Mouse (Mus musculus) 3134 (cell line): Measurements from ENCODE around the gene Tcp10c.
"Not testable (repeated sequence)": the region's sequence is repeated elsewhere in the genome, so short reads cannot be mapped to it uniquely, and the experiment has no call there.

ENCODE experiments used
- DNase-seq: peaks from one replicate; pipeline ENCODE4 v3.0.0-alpha.2; 2011; ENCODE audit warnings: low spot score; ENCODE audit not compliant: insufficient read length; ENCODE audit errors: extremely low read depth

The Tcp10c gene

DNA sequence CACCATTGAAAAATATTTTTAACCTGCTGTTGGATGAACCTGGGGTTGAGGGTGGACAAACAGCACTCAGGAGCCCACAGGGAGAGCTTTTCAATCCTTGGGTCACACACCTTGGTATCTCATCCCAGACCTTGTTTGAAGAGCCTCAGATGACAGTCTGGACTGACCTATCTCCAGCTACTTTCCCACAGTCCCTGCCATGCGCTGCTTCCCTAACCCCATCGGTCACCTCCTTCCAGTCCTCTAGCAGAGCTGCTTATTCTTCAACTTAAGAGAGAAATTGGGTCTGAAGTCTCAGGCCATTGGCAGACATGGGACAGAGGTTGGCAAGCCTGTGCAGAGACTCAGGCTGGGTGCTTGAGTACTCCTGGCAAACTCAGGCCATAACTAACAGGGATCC lies 26.9 kb downstream of the Tcp10c start:
- not testable (repeated sequence) for DNase-seq

DNA sequence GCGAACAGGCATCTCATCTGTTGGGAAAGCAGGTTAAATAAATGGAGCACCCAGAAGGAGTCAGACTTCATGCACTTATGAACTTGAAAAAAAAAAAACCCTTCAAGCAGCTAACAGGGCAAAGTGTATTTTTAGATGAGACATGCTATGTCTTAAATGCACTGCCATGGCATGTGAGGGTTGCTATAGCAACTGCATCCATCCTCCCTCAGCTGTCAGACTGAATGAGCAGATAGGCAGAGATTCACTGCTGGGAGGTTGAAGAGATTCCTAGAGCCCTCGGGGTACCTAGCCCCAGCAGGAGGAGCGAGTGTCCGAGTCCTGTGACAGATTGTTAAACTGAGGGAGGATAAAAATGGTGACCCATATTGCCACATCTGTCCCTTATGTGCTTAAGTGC lies 36.6 kb downstream of the Tcp10c start:
- DNase-seq: not testable (repeated sequence)

DNA sequence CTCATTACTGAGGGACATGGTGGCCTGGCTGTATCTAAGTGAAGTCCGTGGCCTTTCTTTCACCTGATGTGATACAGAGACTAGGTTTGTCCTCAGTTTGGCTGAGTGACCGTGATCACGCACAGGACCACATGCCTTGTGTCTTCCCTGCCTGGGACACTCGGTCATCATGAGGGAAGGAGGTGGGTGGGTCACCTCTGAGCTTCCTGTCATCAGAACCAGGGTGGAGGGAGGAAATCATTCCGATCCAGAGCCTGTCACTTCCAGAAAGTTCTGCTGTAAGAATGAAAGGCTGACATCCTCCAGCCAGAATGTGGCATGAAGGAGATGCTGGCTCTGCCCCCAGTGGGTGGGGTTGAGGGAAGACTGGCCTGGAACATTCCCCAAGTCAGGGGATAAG lies 45.6 kb downstream of the Tcp10c start:
- not testable (repeated sequence) for DNase-seq

DNA sequence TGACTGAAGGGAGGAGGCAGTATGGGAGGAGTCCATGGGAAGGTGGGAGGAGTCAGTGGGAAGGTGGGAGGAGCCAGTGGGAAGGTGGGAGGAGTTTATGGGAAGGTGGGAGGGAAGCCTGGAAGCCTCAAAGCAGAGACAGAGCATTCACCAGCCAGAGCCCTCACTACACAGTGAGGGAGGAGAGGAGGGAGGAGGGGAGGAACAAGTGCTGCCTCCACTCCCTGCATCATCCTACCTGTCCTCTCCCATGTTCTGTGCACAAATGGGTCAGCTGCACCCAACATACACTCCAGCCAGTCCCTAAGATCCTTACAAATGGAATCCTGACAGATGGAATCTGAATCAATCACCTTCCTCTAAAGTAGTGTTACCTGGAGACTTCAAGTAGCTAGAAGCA lies 47.7 kb downstream of the Tcp10c start:
- DNase-seq: not testable (repeated sequence)

DNA sequence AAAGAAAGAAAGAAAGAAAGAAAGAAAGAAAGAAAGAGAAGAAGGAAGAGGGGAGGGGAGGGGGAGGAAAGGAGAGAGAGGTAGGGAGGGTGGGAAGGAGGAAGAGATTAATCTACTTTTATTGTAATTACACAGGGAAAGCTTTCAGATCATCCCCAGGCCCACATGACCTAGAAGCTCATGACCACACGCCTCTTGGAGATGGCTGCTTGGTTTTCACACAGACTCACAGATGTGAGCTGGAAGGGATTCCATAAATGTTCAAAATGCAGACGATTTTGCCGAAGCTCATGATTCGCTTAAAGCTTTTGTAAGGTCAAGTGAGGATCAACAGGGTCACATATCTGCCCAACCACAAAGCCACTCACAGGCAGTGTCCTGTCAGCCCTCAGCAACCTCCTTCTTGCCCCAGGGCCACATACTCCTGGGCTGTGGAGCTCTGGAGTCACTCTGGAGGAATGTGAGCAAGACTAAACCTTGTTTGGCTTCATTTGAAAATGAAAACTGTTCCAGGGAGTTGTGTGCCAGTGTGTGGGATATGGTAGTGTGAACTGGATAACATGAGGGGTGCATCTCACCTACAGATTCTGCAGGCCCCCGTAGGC lies 49.3 kb downstream of the Tcp10c start:
- not testable (repeated sequence) for DNase-seq

DNA sequence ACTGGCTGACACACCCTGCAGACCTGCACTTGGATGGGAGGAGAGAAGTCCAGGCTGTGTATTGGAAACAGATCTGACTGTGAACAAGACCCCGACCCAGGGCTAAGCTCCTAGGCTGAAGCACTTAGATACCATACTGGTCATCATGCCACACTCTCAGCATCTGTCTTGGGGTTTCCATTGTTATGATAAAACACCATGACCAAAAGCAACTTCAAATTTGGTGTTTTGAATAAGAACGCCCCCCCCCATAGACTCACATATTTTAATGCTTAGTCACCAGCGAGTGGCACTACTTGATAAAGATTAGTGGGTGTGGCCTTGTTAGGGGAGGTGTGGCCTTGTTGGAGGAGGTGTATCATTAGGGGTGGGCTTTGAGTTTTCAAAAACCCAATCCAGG lies 51.7 kb downstream of the Tcp10c start:
- DNase-seq: not testable (repeated sequence)

DNA sequence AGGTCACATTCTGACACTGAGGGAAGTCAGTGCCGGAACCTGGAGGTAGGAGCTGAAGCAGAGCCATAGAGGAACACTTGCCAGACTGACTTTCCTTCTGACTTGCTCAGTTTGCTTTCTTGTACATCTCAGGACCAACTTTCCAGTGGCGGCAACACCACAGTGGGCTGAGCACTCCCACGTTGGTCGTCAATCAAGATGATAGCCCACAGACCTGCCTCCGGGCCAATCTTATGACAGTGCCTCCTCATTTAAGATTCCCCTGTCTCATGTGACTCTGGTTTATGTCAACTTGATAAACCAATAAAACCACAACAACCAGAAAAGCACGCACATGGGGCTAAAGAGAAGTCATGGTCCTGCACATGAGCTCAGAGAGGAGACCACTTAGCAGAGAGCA lies 52.3 kb downstream of the Tcp10c start:
- not testable (repeated sequence) for DNase-seq

DNA sequence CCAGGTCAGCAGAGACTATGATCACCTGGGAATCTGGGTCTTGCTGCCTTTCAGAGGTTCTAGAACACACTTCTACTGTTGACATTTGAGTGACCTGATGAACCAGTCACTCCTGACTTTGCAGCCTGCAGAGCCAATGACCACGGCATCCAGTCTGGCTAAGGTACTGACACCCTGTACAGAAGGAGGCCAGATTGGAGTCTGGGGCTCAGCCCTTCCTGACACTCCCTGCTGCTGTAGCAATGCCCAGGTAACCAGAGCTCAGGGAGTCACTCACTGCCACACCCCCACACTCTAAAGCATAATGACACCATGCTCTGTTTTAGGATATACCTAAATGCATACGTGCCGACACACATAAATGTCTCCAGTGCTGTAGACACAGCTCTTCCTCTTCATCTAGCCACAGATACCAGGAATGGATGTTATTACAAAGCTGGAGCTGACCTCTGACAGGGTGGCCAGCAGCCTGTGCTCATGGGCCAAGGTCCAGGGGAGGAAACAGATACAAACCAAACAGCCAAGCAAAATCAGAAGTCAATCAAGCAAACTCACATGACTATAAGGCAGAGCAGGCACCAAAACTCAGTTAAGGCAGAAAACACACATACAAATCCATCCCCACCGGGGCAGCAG lies 53.4 kb downstream of the Tcp10c start:
- DNase-seq: not testable (repeated sequence)

DNA sequence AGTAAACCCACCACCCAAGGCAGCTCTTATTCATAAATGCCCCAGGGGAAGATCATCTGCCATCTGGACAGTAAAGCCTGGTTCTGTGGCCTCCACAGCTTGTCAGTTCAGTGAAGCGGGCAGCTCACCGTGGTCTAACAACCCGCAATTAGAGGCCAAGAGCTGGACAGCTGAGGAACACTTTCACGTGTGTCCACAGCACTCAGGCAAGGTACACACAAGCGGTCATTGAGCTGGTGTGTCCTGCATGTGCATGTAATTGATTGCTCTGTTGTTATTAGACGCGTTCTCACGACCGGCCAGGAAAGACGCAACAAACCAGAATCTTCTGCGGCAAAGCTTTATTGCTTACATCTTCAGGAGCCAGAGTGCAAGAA lies 53.9 kb downstream of the Tcp10c start:
- DNase-seq: not testable (repeated sequence)

DNA sequence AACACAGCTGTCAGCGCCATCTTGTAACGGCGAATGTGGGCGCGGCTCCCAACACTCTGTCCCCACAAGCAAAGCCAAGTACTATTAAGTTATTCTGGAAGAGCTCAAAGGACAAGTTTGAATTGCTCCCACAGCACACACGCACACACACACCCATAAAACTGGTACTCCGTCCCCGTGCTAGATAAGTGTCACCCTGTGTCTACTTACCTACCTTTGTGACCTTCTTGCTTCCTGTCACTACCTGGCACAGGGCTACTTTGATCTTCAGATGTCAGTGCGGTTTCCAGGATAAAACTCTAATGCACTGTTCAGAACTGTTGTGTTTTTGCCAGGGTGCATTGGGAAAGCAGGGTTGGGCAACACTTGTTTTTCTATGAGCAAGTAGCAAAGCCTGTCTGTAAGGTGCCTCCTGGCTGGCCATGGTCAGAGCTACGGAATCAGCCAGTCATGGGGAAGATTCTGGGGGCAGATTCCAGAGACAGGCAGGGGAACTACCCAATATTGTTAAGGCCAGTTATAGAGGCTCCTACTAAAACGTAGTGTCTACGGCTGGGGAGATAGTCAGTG lies 66.7 kb downstream of the Tcp10c start:
- not testable (repeated sequence) for DNase-seq

DNA sequence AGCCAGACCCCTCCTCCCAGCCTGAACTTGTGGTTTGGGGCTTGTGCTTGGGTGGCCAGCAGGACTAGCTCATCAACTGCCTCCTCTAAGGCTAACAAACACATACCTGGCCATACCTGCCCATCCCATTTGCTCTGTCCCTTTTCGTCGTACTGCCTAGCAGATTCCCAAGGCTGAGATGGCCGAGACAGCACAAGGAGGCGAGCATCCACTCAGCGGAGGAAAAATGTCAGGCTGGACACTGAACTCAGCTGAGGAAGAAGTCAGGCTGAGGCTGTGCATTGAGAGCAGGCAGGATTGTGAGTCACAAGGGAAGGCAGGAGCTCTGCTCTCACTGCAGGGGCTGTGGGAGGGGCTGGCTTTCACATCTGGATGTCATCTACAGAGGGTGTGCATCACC lies 68.3 kb downstream of the Tcp10c start:
- not testable (repeated sequence) for DNase-seq

DNA sequence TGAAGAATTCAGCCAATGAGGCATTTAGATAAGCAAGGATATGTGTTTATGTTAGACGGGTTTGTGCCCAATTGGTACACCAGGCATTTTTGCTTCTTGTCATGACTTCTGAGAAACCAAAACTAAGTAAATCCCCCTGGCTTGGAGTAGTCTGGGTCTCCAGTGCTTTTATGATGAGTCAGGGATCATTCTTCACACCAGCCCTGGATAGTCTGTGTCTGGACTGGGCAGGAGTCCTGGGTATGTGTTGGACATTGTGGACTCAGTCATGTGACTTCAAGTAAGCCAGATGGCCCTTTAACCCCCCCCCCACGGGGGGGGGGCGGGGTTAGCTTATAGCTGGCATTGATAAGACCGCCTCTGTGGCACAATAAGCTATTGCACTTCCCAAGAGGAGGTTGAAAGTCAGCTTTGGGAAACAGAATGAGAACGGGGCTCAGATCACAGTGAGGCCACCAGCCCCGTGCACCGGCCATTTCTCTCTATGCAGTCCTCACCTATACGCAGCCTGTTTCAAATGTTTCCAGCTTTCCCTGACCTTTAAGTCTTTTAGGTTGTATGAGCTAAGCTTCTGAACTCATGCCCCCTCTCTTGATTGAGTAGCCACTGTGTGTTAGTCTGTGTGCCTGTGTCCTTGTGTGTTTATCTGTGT lies 69.1 kb downstream of the Tcp10c start:
- not testable (repeated sequence) for DNase-seq

DNA sequence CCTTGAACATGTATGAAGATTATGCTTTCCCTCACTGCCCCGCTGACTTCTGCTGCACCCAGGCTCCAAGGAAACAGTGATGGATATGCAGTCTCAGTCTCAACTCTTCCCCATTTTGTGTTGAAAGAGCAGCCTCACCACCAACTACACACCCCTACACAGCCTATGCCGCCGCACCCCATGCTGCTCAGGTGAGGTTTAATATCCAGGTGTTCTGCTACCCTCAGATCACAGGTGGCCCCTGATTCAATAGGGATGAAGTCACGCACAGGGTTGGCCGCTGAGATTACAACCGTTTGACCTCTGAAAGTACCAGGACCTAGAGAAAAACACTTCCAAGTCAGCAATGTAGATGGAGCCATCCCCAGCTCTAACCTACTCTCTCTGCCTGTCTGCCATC lies 69.9 kb downstream of the Tcp10c start:
- DNase-seq: not testable (repeated sequence)

DNA sequence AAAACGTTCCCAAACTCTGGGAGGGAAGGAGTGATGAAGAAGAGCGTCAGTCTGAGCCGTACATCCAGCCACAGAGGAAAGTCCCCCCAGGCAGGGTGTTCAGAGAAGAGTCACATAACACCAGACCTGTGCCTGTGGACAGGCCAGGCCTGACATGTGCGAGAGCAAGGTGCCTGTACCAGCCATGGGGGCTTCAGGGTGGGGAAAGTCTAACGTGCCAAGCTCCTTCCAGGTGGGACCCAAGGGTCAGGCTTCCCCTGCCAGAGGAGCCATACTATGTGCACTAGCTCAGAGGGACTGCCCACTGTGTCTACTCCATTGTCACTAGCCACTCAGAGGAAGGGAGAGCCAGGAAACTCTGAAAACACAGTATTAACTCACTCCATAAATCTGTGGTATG lies 71.3 kb downstream of the Tcp10c start:
- DNase-seq: not testable (repeated sequence)

DNA sequence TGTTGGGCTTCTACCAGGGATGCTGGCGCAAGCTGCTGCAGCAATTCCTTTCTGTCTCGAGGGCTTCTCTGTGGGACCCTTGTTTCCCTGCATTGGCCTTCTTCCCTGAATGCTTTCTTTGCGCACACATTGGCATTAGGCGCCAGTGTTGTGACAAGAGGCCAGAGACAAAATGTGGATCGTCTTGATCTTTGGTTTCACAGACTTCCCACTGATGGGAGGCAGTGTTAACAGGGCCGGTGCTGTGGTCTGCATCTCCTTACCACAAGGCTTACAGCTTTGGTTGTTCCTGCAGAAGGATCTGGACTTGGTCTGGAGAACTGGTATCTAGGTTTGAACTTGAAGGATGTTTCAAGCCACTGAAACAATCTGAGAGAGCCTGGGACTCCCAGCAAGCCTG lies 72.1 kb downstream of the Tcp10c start:
- not testable (repeated sequence) for DNase-seq
